Mouse (Mus musculus): ENCODE data around the gene Cdh26. TPM values are rescaled to one million over a fixed set of nuclear protein-coding genes. Genes with fewer than 3 reads are reported as not detected.

Gene Cdh26
- polyA plus RNA-seq, 1 experiment from 2014 or later = 0.21 TPM

- ATAC-seq (ENCODE audit: insufficient number of reproducible peaks, insufficient read depth, low FRiP score, low TSS enrichment, low read depth) = no peak
- 72% methylated on average over 6 of the region's 6 CpGs for WGBS
- H3K4me3 ChIP-seq (replicated peaks) = no peak overlapping the region
- no peaks in the 10 kb centered on the region for H3K36me3 ChIP-seq
- no peak overlapping the region for H3K27ac ChIP-seq
- H3K9me3 ChIP-seq = no peaks in the 10 kb centered on the region
- peaks cover 22% of the 10 kb centered on the region for H3K4me1 ChIP-seq (replicated peaks)
- H3K9ac ChIP-seq (replicated peaks) = no peak overlapping the region
- H3K27me3 ChIP-seq = no peaks in the 10 kb centered on the region; the same call in none of the 2 replicates
- no peak overlapping the region for H3K4me2 ChIP-seq
These were observed 77.9 kb downstream of the Cdh26 start for GRCm38 (mm10) chr2:178508279-178508678.

GRCm38 (mm10) chr2:178513043-178513442 is 82.7 kb downstream of the Cdh26 start:
- H3K4me3 ChIP-seq (replicated peaks) = no peak overlapping the region
- no peaks in the 10 kb centered on the region for H3K36me3 ChIP-seq
- ATAC-seq (ENCODE audit: insufficient number of reproducible peaks, insufficient read depth, low FRiP score, low TSS enrichment, low read depth) = no peak
- H3K9ac ChIP-seq (replicated peaks) = 0 out of 2 replicates have a peak overlapping the region, but pooled peaks have one; percentile 6
- H3K9me3 ChIP-seq = no peaks in the 10 kb centered on the region
- WGBS = 71% methylated on average over 4 of the region's 4 CpGs
- peaks cover 6% of the 10 kb centered on the region; the same call in 1 of the 2 replicates for H3K27me3 ChIP-seq
- peaks cover 35% of the 10 kb centered on the region for H3K4me1 ChIP-seq (replicated peaks)
- peak overlapping the region; percentile 41; the same call in 1 of the 2 replicates for H3K4me2 ChIP-seq
- no peak overlapping the region for H3K27ac ChIP-seq

GRCm38 (mm10) chr2:178513636-178514071 is 83.3 kb downstream of the Cdh26 start:
- H3K4me3 ChIP-seq (replicated peaks) = no peak overlapping the region
- no peaks in the 10 kb centered on the region for H3K9me3 ChIP-seq
- 23% methylated on average over 16 of the region's 16 CpGs for WGBS
- H3K27me3 ChIP-seq = peaks cover 7% of the 10 kb centered on the region; the same call in 1 of the 2 replicates
- peaks cover 36% of the 10 kb centered on the region for H3K4me1 ChIP-seq (replicated peaks)
- peak overlapping the region; percentile 41 for H3K4me2 ChIP-seq
- peak; percentile 72 for ATAC-seq (ENCODE audit: insufficient number of reproducible peaks, insufficient read depth, low FRiP score, low TSS enrichment, low read depth)
- 0 out of 2 replicates have a peak overlapping the region, but pooled peaks have one; percentile 6 for H3K9ac ChIP-seq (replicated peaks)
- no peaks in the 10 kb centered on the region for H3K36me3 ChIP-seq
- peak overlapping the region; percentile 76; the same call in 1 of the 2 replicates for H3K27ac ChIP-seq

GRCm38 (mm10) chr2:178516421-178516820 is 86.1 kb downstream of the Cdh26 start:
- no peak for ATAC-seq (ENCODE audit: insufficient number of reproducible peaks, insufficient read depth, low FRiP score, low TSS enrichment, low read depth)
- 78% methylated on average over 5 of the region's 5 CpGs for WGBS
- Histone ChIP-seq H3K4me2 (no peak overlapping the region), H3K36me3 (no peaks in the 10 kb centered on the region), H3K4me1 (replicated peaks) (peaks cover 36% of the 10 kb centered on the region), H3K27me3 (peaks cover 10% of the 10 kb centered on the region; the same call in 1 of the 2 replicates), H3K9ac (replicated peaks) (no peak overlapping the region), H3K27ac (no peak overlapping the region), H3K4me3 (replicated peaks) (no peak overlapping the region), H3K9me3 (no peaks in the 10 kb centered on the region)

- ATAC-seq (ENCODE audit: insufficient number of reproducible peaks, insufficient read depth, low FRiP score, low TSS enrichment, low read depth) = no peak
- Histone ChIP-seq H3K36me3 (no peaks in the 10 kb centered on the region), H3K27ac (no peak overlapping the region), H3K9me3 (no peaks in the 10 kb centered on the region), H3K27me3 (peaks cover 10% of the 10 kb centered on the region; the same call in 1 of the 2 replicates), H3K4me2 (no peak overlapping the region), H3K9ac (replicated peaks) (no peak overlapping the region), H3K4me3 (replicated peaks) (no peak overlapping the region), H3K4me1 (replicated peaks) (peaks cover 36% of the 10 kb centered on the region)
- WGBS = 70% methylated on average over 9 of the region's 9 CpGs
These were observed 86.6 kb downstream of the Cdh26 start for GRCm38 (mm10) chr2:178516941-178517340.

- ATAC-seq (ENCODE audit: insufficient number of reproducible peaks, insufficient read depth, low FRiP score, low TSS enrichment, low read depth) = no peak
- no peak overlapping the region for H3K27ac ChIP-seq
- peaks cover 26% of the 10 kb centered on the region for H3K4me1 ChIP-seq (replicated peaks)
- H3K27me3 ChIP-seq = peaks cover 10% of the 10 kb centered on the region; the same call in 1 of the 2 replicates
- no peaks in the 10 kb centered on the region for H3K36me3 ChIP-seq
- 91% methylated on average over 4 of the region's 4 CpGs for WGBS
- H3K9me3 ChIP-seq = no peaks in the 10 kb centered on the region
- no peak overlapping the region for H3K4me3 ChIP-seq (replicated peaks)
- no peak overlapping the region for H3K9ac ChIP-seq (replicated peaks)
- H3K4me2 ChIP-seq = no peak overlapping the region
These were observed 89.0 kb downstream of the Cdh26 start for GRCm38 (mm10) chr2:178519321-178519720.

- peaks cover 22% of the 10 kb centered on the region for H3K4me1 ChIP-seq (replicated peaks)
- H3K27me3 ChIP-seq = peaks cover 3% of the 10 kb centered on the region; the same call in 1 of the 2 replicates
- ATAC-seq (ENCODE audit: insufficient number of reproducible peaks, insufficient read depth, low FRiP score, low TSS enrichment, low read depth) = no peak
- no peak overlapping the region for H3K27ac ChIP-seq
- 30% methylated on average over 2 of the region's 2 CpGs for WGBS
- H3K36me3 ChIP-seq = no peaks in the 10 kb centered on the region
- no peak overlapping the region for H3K4me3 ChIP-seq (replicated peaks)
- H3K9me3 ChIP-seq = no peaks in the 10 kb centered on the region
- no peak overlapping the region for H3K4me2 ChIP-seq
- no peak overlapping the region for H3K9ac ChIP-seq (replicated peaks)
These were observed 89.9 kb downstream of the Cdh26 start for GRCm38 (mm10) chr2:178520216-178520615.

- WGBS = 41% methylated on average over 4 of the region's 4 CpGs
- H3K4me1 ChIP-seq (replicated peaks) = peaks cover 16% of the 10 kb centered on the region
These were observed 92.0 kb downstream of the Cdh26 start for GRCm38 (mm10) chr2:178522331-178522730.

GRCm38 (mm10) chr2:178522786-178523185 is 92.5 kb downstream of the Cdh26 start:
- Histone ChIP-seq H3K4me2 (no peak overlapping the region), H3K36me3 (no peaks in the 10 kb centered on the region), H3K9ac (replicated peaks) (no peak overlapping the region), H3K27ac (no peak overlapping the region), H3K9me3 (no peaks in the 10 kb centered on the region), H3K4me1 (replicated peaks) (peaks cover 11% of the 10 kb centered on the region), H3K27me3 (peaks cover 7% of the 10 kb centered on the region; the same call in 1 of the 2 replicates), H3K4me3 (replicated peaks) (no peak overlapping the region)
- 90% methylated on average over 1 of the region's 1 CpGs for WGBS
- no peak for ATAC-seq (ENCODE audit: insufficient number of reproducible peaks, insufficient read depth, low FRiP score, low TSS enrichment, low read depth)

More at GRCm38 (mm10) chr2:178522331-178522730, 92.0 kb downstream of the Cdh26 start:
- ATAC-seq (ENCODE audit: insufficient number of reproducible peaks, insufficient read depth, low FRiP score, low TSS enrichment, low read depth) = no peak
- no peak overlapping the region for H3K9ac ChIP-seq (replicated peaks)
- no peak overlapping the region for H3K27ac ChIP-seq
- peaks cover 3% of the 10 kb centered on the region; the same call in 1 of the 2 replicates for H3K27me3 ChIP-seq
- H3K9me3 ChIP-seq = no peaks in the 10 kb centered on the region
- H3K4me2 ChIP-seq = no peak overlapping the region
- H3K4me3 ChIP-seq (replicated peaks) = no peak overlapping the region
- H3K36me3 ChIP-seq = no peaks in the 10 kb centered on the region

GRCm38 (mm10) chr2:178526776-178527175 is 96.4 kb downstream of the Cdh26 start:
- H3K4me1 ChIP-seq (replicated peaks) = 0 out of 2 replicates have a peak, but pooled peaks cover 4% of the 10 kb centered on the region
- peaks cover 4% of the 10 kb centered on the region; the same call in 1 of the 2 replicates for H3K27me3 ChIP-seq
- no peak for ATAC-seq (ENCODE audit: insufficient number of reproducible peaks, insufficient read depth, low FRiP score, low TSS enrichment, low read depth)
- no peak overlapping the region for H3K4me2 ChIP-seq
- H3K36me3 ChIP-seq = no peaks in the 10 kb centered on the region
- no peaks in the 10 kb centered on the region for H3K9me3 ChIP-seq
- no peak overlapping the region for H3K27ac ChIP-seq
- no peak overlapping the region for H3K9ac ChIP-seq (replicated peaks)
- H3K4me3 ChIP-seq (replicated peaks) = no peak overlapping the region
- 77% methylated on average over 6 of the region's 6 CpGs for WGBS

- Histone ChIP-seq H3K4me3 (replicated peaks) (no peak overlapping the region), H3K27me3 (peaks cover 5% of the 10 kb centered on the region; the same call in 1 of the 2 replicates), H3K9me3 (no peaks in the 10 kb centered on the region), H3K4me2 (no peak overlapping the region), H3K36me3 (no peaks in the 10 kb centered on the region), H3K9ac (replicated peaks) (no peak overlapping the region), H3K4me1 (replicated peaks) (peaks cover 4% of the 10 kb centered on the region; the same call in 1 of the 2 replicates), H3K27ac (no peak overlapping the region)
- ATAC-seq (ENCODE audit: insufficient number of reproducible peaks, insufficient read depth, low FRiP score, low TSS enrichment, low read depth) = no peak
- 72% methylated on average over 5 of the region's 5 CpGs for WGBS
These were observed 100.9 kb downstream of the Cdh26 start for GRCm38 (mm10) chr2:178531226-178531625.

- no peak overlapping the region for H3K27ac ChIP-seq
- peaks cover 10% of the 10 kb centered on the region for H3K4me1 ChIP-seq (replicated peaks)
- no peaks in the 10 kb centered on the region for H3K9me3 ChIP-seq
- H3K9ac ChIP-seq (replicated peaks) = no peak overlapping the region
- no peak for ATAC-seq (ENCODE audit: insufficient number of reproducible peaks, insufficient read depth, low FRiP score, low TSS enrichment, low read depth)
- H3K27me3 ChIP-seq = peaks cover 9% of the 10 kb centered on the region; the same call in 1 of the 2 replicates
- H3K36me3 ChIP-seq = no peaks in the 10 kb centered on the region
- 84% methylated on average over 4 of the region's 4 CpGs for WGBS
- no peak overlapping the region for H3K4me3 ChIP-seq (replicated peaks)
- no peak overlapping the region for H3K4me2 ChIP-seq
These were observed 106.2 kb downstream of the Cdh26 start for GRCm38 (mm10) chr2:178536574-178536973.
